In the genomic region with DNA sequence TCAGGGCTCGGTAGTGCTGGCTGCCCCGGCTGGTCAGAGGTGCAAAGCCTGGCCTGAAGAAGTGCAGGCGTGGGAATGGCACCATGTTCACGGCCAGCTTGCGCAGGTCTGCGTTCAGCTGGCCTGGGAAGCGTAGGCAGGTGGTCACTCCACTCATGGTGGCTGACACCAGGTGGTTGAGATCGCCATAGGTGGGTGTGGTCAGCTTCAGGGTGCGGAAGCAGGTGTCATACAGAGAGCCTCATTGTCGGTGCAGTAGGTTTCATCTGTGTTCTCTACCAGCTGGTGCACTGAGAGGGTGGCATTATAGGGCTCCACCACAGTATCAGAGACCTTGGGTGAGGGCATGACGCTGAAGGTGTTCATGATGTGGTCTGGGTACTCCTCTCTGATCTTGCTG, we compare ENCODE assay signal across 6 mouse cellular contexts.
ATAC-seq lines count a peak whose summit lies in the region.
"Not testable (repeated sequence)": the region's sequence is repeated elsewhere in the genome, so short reads cannot be mapped to it uniquely, and the experiment has no call there.

No protein-coding gene starts in this region.

- not testable (repeated sequence) for H3K9me3 ChIP-seq in forebrain, embryonic 13.5 days (replicated peaks); hindbrain, embryonic 13.5 days; midbrain, embryonic 13.5 days

- H3K4me3 ChIP-seq in forebrain, embryonic 13.5 days; hindbrain, embryonic 13.5 days; midbrain, embryonic 13.5 days (replicated peaks): not testable (repeated sequence)

- not testable (repeated sequence) for H3K27me3 ChIP-seq in forebrain, embryonic 13.5 days; hindbrain, embryonic 13.5 days; midbrain, embryonic 13.5 days

- not testable (repeated sequence) for H3K36me3 ChIP-seq in forebrain, embryonic 13.5 days (ENCODE audit: poor library complexity, severe bottlenecking); hindbrain, embryonic 13.5 days; midbrain, embryonic 13.5 days

- 95% methylated on average over 11 of the region's 11 CpGs for WGBS in forebrain, embryonic 13.5 days
- WGBS in hindbrain, embryonic 13.5 days = 94% methylated on average over 11 of the region's 11 CpGs
- WGBS in midbrain, embryonic 13.5 days = 97% methylated on average over 11 of the region's 11 CpGs

- 0 out of 2 replicates have a peak, but pooled peaks have one; percentile 26 for ATAC-seq in cerebellum, adult (ENCODE audit: insufficient number of reproducible peaks, low FRiP score, low TSS enrichment)
- ATAC-seq in forebrain, embryonic 13.5 days = peak; percentile 38; the same call in 1 of the 2 replicates
- ATAC-seq in hindbrain, embryonic 13.5 days (ENCODE audit: low FRiP score) = 0 out of 2 replicates have a peak, but pooled peaks have one; percentile 36
- ATAC-seq in midbrain, embryonic 13.5 days = 0 out of 2 replicates have a peak, but pooled peaks have one; percentile 40
- ATAC-seq in monocyte, adult 5-6 weeks (replicated peaks; ENCODE audit: insufficient number of reproducible peaks, low FRiP score, low TSS enrichment, poor library complexity, severe bottlenecking) = 0 out of 2 replicates have a peak, but pooled peaks have one; percentile 3
- ATAC-seq in neutrophil, adult 5-6 weeks (ENCODE audit: extremely low read depth, insufficient number of reproducible peaks, low FRiP score, poor library complexity, severe bottlenecking) = 0 out of 2 replicates have a peak, but pooled peaks have one; percentile 3

- H3K4me2 ChIP-seq in forebrain, embryonic 13.5 days; hindbrain, embryonic 13.5 days; midbrain, embryonic 13.5 days (replicated peaks): not testable (repeated sequence)

- H3K27ac ChIP-seq in forebrain, embryonic 13.5 days; hindbrain, embryonic 13.5 days; midbrain, embryonic 13.5 days: not testable (repeated sequence)

- not testable (repeated sequence) for H3K9ac ChIP-seq in forebrain, embryonic 13.5 days; hindbrain, embryonic 13.5 days; midbrain, embryonic 13.5 days (replicated peaks)

- H3K4me1 ChIP-seq in forebrain, embryonic 13.5 days; hindbrain, embryonic 13.5 days (replicated peaks); midbrain, embryonic 13.5 days (replicated peaks): not testable (repeated sequence)
